Mouse (Mus musculus) neural tube, embryonic 15.5 days (tissue): ENCODE data around the gene Rps26. TPM values are rescaled to one million over a fixed set of nuclear protein-coding genes. Genes with fewer than 3 reads are reported as not detected.
A peak's percentile ranks its signal among the peaks of the same experiment; 100 is the strongest.

Experiments
- ATAC-seq: fragments of 200-750 bp; cut with Nextera tagmentation; 2 replicates; pipeline ENCODE4 v1.8.0; 2017; ENCODE audit warnings: mild to moderate bottlenecking, moderate TSS enrichment, moderate library complexity; ENCODE audit not compliant: low FRiP score
- H3K27ac ChIP-seq: fragments of 300-500 bp; sonication (generic); replicated peaks from 2 replicates; pipeline ENCODE4 v1.5.1; 2015; ENCODE audit warnings: mild to moderate bottlenecking, inconsistent platforms
- H3K27me3 ChIP-seq: fragments of 300-500 bp; sonication (generic); replicated peaks from 2 replicates; pipeline ENCODE4 v1.6.1; 2015; ENCODE audit warnings: inconsistent platforms
- H3K36me3 ChIP-seq: fragments of 300-500 bp; sonication (generic); 2 replicates; pipeline ENCODE4 v1.6.1; 2015; ENCODE audit warnings: inconsistent platforms
- H3K4me1 ChIP-seq: fragments of 300-500 bp; sonication (generic); 2 replicates; pipeline ENCODE4 v1.6.1; 2015; ENCODE audit warnings: inconsistent platforms
- H3K4me2 ChIP-seq: fragments of 300-500 bp; sonication (generic); 2 replicates; pipeline ENCODE4 v1.6.1; 2015; ENCODE audit warnings: inconsistent platforms, mild to moderate bottlenecking, moderate library complexity
- H3K4me3 ChIP-seq: fragments of 300-500 bp; sonication (generic); replicated peaks from 2 replicates; pipeline ENCODE4 v1.5.1; 2015; ENCODE audit warnings: mild to moderate bottlenecking, inconsistent platforms
- H3K9ac ChIP-seq: fragments of 300-500 bp; sonication (generic); replicated peaks from 2 replicates; pipeline ENCODE4 v1.6.1; 2015; ENCODE audit warnings: mild to moderate bottlenecking, inconsistent platforms
- H3K9me3 ChIP-seq: fragments of 300-500 bp; sonication (generic); replicated peaks from 2 replicates; pipeline ENCODE4 v1.6.1; 2016; ENCODE audit warnings: inconsistent platforms
- WGBS: fragments of 180-500 bp; shearing (Covaris S2); methylation state at CpG from one replicate; pipeline ENCODE4 v1.1.7; 2015; ENCODE audit warnings: mixed read lengths; 5-methylcytosine and 5-hydroxymethylcytosine counted together
- polyA plus RNA-seq: library from polyadenylated mRNA; unstranded; fragments of >200 nt; fragmentation: Nextera tagmentation; extraction: Ambion mirVana; gene quantifications from 2 replicates; pipeline ENCODE4 v1.2.1, GENCODE M21; 2015

Gene Rps26
- polyA plus RNA-seq, 1 experiment from 2014 or later, result 381 TPM

DNA sequence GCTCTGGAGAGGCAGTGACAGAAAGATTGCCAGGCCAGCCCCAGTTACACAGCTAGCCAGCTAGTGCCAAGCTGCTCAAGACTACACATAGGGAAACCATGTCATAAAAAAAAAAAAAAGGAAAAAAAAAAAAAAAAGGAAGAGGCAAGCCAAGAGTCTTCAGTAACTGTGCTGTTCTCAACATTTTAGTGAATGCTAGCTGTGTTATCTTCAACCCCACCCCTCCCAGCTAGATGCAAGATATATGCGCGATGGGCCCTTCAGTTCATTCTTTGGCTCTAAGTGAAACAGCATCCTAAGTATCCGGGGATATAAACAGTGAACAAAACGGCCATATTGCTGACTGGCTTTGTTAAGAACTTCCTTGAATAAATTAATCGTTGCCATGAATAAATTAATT is 33.8 kb downstream of the Rps26 start:
- H3K36me3 ChIP-seq, result no peaks in the 10 kb centered on the region
- peaks cover 19% of the 10 kb centered on the region for H3K27me3 ChIP-seq
- no peak for ATAC-seq
- no peak overlapping the region for H3K4me2 ChIP-seq
- H3K4me3 ChIP-seq, result no peak overlapping the region
- H3K27ac ChIP-seq, result no peak overlapping the region
- 63% methylated on average over 5 of the region's 5 CpGs for WGBS
- peaks cover 19% of the 10 kb centered on the region for H3K4me1 ChIP-seq
- H3K9ac ChIP-seq, result no peak overlapping the region
- no peaks in the 10 kb centered on the region for H3K9me3 ChIP-seq

DNA sequence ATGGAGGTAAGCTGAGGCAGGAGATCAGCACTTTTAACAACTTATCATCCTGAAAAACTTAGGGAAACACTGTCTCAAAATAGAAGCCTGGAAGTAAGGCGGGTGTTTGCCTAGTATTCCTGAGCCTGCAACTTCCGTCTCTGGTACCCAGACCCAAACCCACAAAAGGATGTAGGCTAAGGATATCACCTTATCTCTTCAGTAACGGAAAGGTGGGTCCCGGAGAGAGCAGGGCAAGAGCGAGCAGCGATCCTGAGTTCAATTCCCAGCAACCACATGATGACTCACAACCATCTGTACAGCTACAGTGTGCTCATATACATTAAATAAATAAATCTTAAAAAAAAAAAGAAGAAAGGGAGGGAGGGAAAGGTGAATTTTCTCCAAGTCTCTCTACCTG is 35.1 kb downstream of the Rps26 start:
- WGBS, result 92% methylated on average over 6 of the region's 6 CpGs
- no peak for ATAC-seq
- Histone ChIP-seq H3K4me1 (peaks cover 19% of the 10 kb centered on the region), H3K4me2 (no peak overlapping the region), H3K4me3 (no peak overlapping the region), H3K36me3 (no peaks in the 10 kb centered on the region), H3K9ac (no peak overlapping the region), H3K9me3 (no peaks in the 10 kb centered on the region), H3K27me3 (peaks cover 32% of the 10 kb centered on the region), H3K27ac (no peak overlapping the region)

GRCm38 (mm10) chr10:128590193-128590690 is 36.3 kb downstream of the Rps26 start:
- WGBS, result under 1% methylated on average over 40 of the region's 43 CpGs
- peaks cover 37% of the 10 kb centered on the region for H3K27me3 ChIP-seq
- ATAC-seq, result peak; percentile 40; the same call in 1 of the 2 replicates
- peaks cover 19% of the 10 kb centered on the region for H3K4me1 ChIP-seq
- H3K9ac ChIP-seq, result peak overlapping the region; percentile 44
- H3K4me3 ChIP-seq, result peak overlapping the region; percentile 56
- H3K9me3 ChIP-seq, result no peaks in the 10 kb centered on the region
- peak overlapping the region; percentile 99 for H3K4me2 ChIP-seq
- peak overlapping the region; percentile 33; the same call in 1 of the 2 replicates for H3K27ac ChIP-seq
- H3K36me3 ChIP-seq, result no peaks in the 10 kb centered on the region

DNA sequence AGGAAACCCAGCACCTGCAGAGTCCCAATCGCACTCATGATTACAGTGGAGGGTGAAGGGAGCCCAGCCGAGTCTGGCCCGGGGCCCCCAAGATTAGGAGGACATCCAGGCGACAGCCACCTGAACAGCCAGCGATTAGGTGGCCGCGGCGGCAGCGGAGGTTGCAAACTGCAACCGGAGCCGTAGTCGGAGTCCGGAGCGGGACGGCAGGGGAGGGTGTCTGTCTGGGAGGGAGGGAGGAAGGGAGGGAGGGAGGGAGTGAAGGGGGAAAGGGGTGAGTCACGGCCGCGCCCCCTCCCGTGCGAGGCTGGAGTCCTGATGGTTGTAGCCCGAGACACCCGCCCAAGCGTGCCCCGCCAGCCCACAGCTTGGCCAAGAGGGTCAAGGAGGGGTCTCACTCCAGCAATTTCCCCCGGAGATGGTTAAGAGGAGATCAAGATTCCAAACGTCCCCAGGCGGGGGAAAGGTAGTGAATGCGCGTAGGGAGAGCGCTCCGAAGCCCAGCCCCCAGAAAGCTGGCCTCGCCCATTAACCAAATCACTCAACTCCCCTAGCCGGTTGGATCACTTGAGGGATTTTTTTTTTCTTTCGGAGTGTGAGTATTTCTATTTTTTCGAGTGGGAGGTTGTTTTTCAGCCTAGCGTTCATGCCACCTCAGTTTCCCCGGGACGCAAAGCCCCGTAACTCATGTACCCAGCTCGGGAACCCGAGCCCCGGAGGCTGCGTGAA is 36.9 kb downstream of the Rps26 start, which contains the start of gene Erbb3:
Erbb3 (minus strand) TSS at position 189 of the 729 bp plus-strand sequence.
- H3K36me3 ChIP-seq, result no peaks in the 10 kb centered on the region
- peak within 1 kb of the TSS; percentile 44 for H3K9ac ChIP-seq
- H3K9me3 ChIP-seq, result no peaks in the 10 kb centered on the region
- H3K4me1 ChIP-seq, result peaks cover 19% of the 10 kb centered on the region
- H3K27me3 ChIP-seq, result peaks cover 41% of the 10 kb centered on the region
- H3K4me3 ChIP-seq, result peak within 1 kb of the TSS; percentile 56
- peak within 1 kb of the TSS; percentile 99 for H3K4me2 ChIP-seq
- no peak for ATAC-seq
- 0% methylated on average over 43 of the region's 43 CpGs for WGBS
- H3K27ac ChIP-seq, result peak within 1 kb of the TSS; percentile 33; the same call in 1 of the 2 replicates

DNA sequence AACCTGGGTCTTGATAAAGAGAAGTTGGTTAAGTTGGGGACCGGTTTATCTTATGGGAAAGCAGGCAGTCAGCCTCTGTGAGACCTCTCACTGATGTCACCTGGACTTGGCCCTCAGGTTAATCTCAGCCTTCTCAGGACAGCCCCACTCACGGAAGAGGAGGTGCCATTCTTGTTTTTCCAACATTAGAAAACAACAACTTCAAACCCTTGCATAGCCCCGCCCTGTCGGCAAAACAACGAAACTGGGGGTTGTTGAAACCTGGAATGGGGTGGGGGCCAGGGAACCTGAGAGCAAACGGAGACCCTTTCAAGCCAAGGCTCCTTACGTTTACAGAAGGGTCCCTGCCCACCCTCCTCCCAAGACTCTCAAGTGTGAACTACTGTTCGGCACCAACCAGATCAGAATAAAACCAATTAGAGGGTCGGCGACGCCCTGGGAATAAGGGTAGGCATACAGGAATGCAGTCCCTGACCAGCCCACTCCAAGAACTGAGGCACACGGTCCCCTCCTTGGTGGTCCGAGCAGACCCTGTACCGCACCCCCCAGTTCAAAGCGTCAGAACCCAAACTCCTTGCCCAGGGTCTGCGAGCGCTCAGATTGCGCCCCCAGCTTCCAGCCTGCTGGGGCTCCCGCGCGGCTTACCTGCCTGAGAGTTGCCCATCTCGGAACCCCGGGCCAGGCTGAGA is 37.6 kb downstream of the Rps26 start:
- peaks cover 46% of the 10 kb centered on the region for H3K27me3 ChIP-seq
- 0 out of 2 replicates have a peak overlapping the region, but pooled peaks have one; percentile 28 for H3K27ac ChIP-seq
- peak overlapping the region; percentile 56 for H3K4me3 ChIP-seq
- ATAC-seq, result no peak
- H3K4me2 ChIP-seq, result peak overlapping the region; percentile 99
- no peaks in the 10 kb centered on the region for H3K36me3 ChIP-seq
- no peaks in the 10 kb centered on the region for H3K9me3 ChIP-seq
- peaks cover 19% of the 10 kb centered on the region for H3K4me1 ChIP-seq
- 2% methylated on average over 23 of the region's 23 CpGs for WGBS
- H3K9ac ChIP-seq, result peak overlapping the region; percentile 44

GRCm38 (mm10) chr10:128588136-128588535 is 38.4 kb downstream of the Rps26 start:
- H3K9me3 ChIP-seq, result no peaks in the 10 kb centered on the region
- peak overlapping the region; percentile 99 for H3K4me2 ChIP-seq
- peaks cover 49% of the 10 kb centered on the region for H3K27me3 ChIP-seq
- H3K9ac ChIP-seq, result no peak overlapping the region
- peaks cover 19% of the 10 kb centered on the region for H3K4me1 ChIP-seq
- no peak for ATAC-seq
- peak overlapping the region; percentile 56 for H3K4me3 ChIP-seq
- 0 out of 2 replicates have a peak overlapping the region, but pooled peaks have one; percentile 23 for H3K27ac ChIP-seq
- H3K36me3 ChIP-seq, result no peaks in the 10 kb centered on the region
- 31% methylated on average over 1 of the region's 1 CpGs for WGBS

DNA sequence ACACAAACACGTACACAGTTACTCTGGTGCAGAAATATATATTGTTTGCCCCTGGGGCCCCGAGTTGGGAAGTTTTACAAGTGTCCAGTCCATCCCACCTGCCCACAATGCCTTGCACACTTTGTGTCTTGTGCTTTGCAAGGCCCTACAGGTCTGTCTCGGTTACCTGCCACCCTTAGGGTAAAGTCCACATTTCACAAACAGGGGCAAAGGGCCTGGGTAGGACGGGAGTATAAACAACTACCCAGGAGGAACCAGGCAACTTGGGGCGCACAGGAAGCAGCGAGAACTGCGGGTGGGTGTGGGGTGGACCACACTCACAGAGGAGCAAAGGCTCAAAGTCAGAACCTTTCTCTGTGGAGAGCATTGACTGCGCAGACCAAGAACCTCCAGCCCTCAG is 38.9 kb downstream of the Rps26 start:
- Histone ChIP-seq H3K9me3 (no peaks in the 10 kb centered on the region), H3K4me2 (peak overlapping the region; percentile 17; the same call in 1 of the 2 replicates), H3K4me1 (peaks cover 19% of the 10 kb centered on the region), H3K36me3 (no peaks in the 10 kb centered on the region), H3K27me3 (peaks cover 49% of the 10 kb centered on the region), H3K4me3 (peak overlapping the region; percentile 56; the same call in 1 of the 2 replicates), H3K9ac (no peak overlapping the region), H3K27ac (0 out of 2 replicates have a peak overlapping the region, but pooled peaks have one; percentile 37)
- 57% methylated on average over 8 of the region's 8 CpGs for WGBS
- ATAC-seq, result no peak

DNA sequence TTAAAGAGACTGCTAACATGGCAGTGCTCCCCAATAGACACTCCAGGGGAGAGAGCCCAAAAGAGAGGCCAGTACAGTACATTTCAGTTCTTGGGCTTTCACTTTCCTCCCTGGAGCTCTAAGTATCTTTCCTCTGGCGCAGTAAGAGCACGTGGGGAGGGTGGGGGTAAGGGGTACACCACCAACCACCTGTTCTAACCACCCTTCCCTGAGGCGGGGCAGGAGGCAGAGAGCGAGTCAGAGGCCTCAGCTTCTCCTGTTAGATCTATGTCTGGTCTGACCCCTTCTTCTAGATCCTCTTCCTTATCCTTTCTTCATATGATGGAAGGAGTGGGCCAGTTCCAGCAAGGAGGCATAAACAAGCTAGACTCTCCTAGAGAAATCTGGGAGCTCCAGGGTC is 39.4 kb downstream of the Rps26 start:
- Histone ChIP-seq H3K4me1 (peaks cover 19% of the 10 kb centered on the region), H3K9ac (no peak overlapping the region), H3K27me3 (peaks cover 49% of the 10 kb centered on the region), H3K4me2 (peak overlapping the region; percentile 17), H3K4me3 (no peak overlapping the region), H3K27ac (0 out of 2 replicates have a peak overlapping the region, but pooled peaks have one; percentile 37), H3K36me3 (no peaks in the 10 kb centered on the region), H3K9me3 (no peaks in the 10 kb centered on the region)
- 60% methylated on average over 4 of the region's 4 CpGs for WGBS
- ATAC-seq, result no peak

GRCm38 (mm10) chr10:128586546-128586945 is 40.0 kb downstream of the Rps26 start:
- WGBS, result 5% methylated on average over 1 of the region's 1 CpGs
- no peaks in the 10 kb centered on the region for H3K36me3 ChIP-seq
- no peak for ATAC-seq
- no peak overlapping the region for H3K9ac ChIP-seq
- H3K4me3 ChIP-seq, result no peak overlapping the region
- no peaks in the 10 kb centered on the region for H3K9me3 ChIP-seq
- peak overlapping the region; percentile 17 for H3K4me2 ChIP-seq
- H3K4me1 ChIP-seq, result peaks cover 19% of the 10 kb centered on the region
- no peak overlapping the region for H3K27ac ChIP-seq
- peaks cover 49% of the 10 kb centered on the region for H3K27me3 ChIP-seq

- 7% methylated on average over 4 of the region's 4 CpGs for WGBS
- Histone ChIP-seq H3K36me3 (no peaks in the 10 kb centered on the region), H3K9me3 (no peaks in the 10 kb centered on the region), H3K27me3 (peaks cover 46% of the 10 kb centered on the region), H3K27ac (no peak overlapping the region), H3K4me1 (peaks cover 6% of the 10 kb centered on the region), H3K4me3 (no peak overlapping the region), H3K9ac (no peak overlapping the region), H3K4me2 (no peak overlapping the region)
- no peak for ATAC-seq
These were observed 42.2 kb downstream of the Rps26 start for GRCm38 (mm10) chr10:128584386-128584785.

- H3K9me3 ChIP-seq, result no peaks in the 10 kb centered on the region
- no peaks in the 10 kb centered on the region for H3K4me1 ChIP-seq
- no peak overlapping the region for H3K9ac ChIP-seq
- H3K4me2 ChIP-seq, result no peak overlapping the region
- H3K4me3 ChIP-seq, result no peak overlapping the region
- no peaks in the 10 kb centered on the region for H3K36me3 ChIP-seq
- WGBS, result 30% methylated on average over 7 of the region's 7 CpGs
- peaks cover 39% of the 10 kb centered on the region for H3K27me3 ChIP-seq
- no peak overlapping the region for H3K27ac ChIP-seq
- no peak for ATAC-seq
These were observed 42.9 kb downstream of the Rps26 start for GRCm38 (mm10) chr10:128583644-128584043.
